Mouse (Mus musculus) large intestine, adult 2 months (tissue): Measurements from ENCODE around the gene Mgat5. TPM values are rescaled to one million over a fixed set of nuclear protein-coding genes. Genes with fewer than 3 reads are reported as not detected.
A peak's percentile ranks its signal among the peaks of the same experiment; 100 is the strongest.

ENCODE experiments used
- DNase-seq: peaks from one replicate; pipeline ENCODE4 v3.0.0-alpha.2; 2012; ENCODE audit warnings: low read depth, low spot score
- WGBS: fragments of 180-500 bp; shearing (Covaris S2); methylation state at CpG from one replicate; pipeline ENCODE4 v1.1.7; 2018; 5-methylcytosine and 5-hydroxymethylcytosine counted together
- polyA plus RNA-seq: library from polyadenylated mRNA; depleted of rRNA; stranded (reverse); fragments of >200 nt; gene quantifications from 2 replicates; pipeline ENCODE4 v1.2.3, GENCODE M21; 2012; rRNA removed

Gene Mgat5
- polyA plus RNA-seq: 11.6 and 18.2 TPM in 2 replicates

DNA sequence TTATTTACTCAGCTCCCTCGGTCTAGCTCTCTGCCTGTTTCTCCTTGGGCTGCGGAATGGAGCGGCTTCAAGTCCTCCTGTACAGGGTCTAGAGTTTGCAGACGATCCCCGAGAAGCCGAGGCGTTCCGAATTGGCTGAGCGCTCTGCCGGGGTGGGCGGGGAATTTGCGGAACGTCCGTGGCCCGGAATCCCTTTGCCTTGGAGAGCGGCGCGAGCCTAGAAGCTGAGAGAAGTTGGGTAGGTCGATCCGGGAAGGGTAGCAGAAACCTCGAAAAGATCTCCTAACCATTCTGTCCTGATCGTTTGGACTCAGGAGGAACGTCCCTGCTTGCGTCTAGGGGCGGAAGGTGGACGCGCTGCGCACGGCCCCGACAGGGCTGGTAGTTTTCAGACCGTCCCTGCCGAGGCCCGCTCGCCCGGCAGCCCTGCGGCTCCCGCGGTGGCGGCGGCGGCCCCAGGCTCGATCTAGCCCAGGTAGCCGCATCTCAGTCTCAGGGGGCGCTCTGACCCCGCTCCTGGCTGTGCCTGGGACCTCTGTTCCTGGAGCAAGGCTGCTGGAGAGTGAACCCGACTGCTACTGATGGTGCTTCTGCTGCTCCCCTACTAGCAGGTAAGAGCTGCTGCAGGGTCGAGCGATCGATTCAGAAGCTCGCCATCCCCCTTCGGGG lies at the start of gene Mgat5:
Mgat5 (plus strand) TSS at position 199 of the 669 bp plus-strand sequence.
- under 1% methylated on average over 51 of the region's 51 CpGs for WGBS
- no peak for DNase-seq

DNA sequence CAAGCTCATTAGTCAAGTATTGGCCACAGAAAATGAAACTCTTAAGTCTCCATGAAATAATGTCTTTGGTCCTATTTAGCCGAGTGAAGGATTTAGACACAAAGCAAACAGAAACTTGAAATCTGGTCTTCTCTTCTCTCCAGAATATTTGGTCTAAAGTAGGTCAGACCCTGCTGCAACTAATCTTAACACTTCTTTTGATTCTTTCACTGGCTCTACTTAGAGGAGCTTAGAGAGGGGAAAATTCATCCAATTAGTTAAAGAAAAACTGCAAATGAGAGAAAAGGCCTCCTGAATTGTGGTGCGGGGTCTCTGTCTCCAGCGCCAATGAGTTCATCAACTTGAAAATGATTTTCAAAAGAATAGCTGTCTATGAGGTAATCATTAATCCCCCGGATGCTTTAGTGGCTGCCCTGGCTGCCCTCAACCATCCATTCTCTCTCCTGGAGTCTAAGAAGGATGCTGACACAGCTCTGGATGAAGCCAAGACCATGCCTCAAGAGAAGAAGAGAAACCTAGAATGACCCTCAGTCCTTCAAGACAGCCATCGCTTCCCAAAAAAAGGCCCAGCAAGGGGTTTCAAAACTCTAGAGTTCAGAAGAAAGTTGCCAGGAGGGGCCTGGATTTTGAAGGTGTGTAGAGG lies 44.6 kb upstream of the Mgat5 start:
- 83% methylated on average over 5 of the region's 5 CpGs for WGBS
- no peak for DNase-seq

DNA sequence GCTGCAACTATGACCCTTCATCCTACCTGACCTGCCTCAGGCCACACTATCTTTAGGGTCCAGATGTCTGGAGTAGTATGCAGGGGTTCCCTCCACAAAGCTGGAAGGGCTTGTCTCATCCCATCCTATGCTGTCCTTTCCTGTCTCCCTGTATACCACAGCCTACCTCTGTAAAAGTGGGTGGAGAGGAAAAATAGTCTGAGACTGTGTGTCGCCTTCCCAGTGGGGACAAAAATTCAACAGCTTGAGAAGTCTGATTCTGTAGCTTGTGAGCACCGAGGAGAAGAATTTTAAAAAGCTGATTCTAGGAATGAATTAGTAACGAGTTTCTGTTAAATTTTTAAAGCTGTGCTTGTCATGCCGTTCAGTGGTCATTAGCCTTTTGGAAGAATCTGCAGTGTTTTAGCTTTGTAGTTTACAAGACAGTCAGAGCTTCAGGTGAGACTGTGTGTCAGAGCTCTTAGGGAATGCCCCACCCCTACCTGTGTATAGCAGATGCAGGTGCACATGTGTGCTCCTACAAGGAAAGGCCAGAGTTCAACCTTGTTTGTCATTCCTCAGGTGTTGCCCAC lies 40.1 kb upstream of the Mgat5 start:
- 41% methylated on average over 4 of the region's 4 CpGs for WGBS
- DNase-seq: peak; percentile 21

GRCm38 (mm10) chr1:127166521-127166920 lies 38.3 kb upstream of the Mgat5 start:
- no peak for DNase-seq

- no peak for DNase-seq
- 97% methylated on average over 1 of the region's 1 CpGs for WGBS
Observed at GRCm38 (mm10) chr1:127167586-127167985, 37.2 kb upstream of the Mgat5 start.

DNA sequence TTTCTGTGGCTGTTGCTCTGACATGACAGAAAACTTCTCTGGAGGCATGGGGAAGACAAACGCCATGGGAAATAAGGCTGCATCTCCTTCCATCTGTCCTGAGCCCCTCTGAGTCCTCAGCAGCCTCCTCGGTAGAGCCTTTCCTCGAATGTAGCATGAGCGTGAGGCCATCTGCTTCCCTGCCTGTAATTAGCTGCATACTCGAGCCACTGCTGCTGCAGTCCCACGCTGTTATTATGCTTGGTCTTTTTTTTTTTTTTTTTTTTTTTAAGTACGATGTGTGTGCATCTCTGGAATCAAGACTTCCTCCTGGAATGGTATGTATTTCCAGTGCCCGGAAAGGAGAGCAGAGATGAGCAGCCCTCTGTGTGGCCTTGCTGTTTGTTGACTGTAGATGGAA lies 36.6 kb upstream of the Mgat5 start:
- WGBS: 65% methylated on average over 8 of the region's 8 CpGs
- no peak for DNase-seq

- DNase-seq: no peak
- 85% methylated on average over 8 of the region's 8 CpGs for WGBS
Observed at GRCm38 (mm10) chr1:127169516-127169915, 35.3 kb upstream of the Mgat5 start.

GRCm38 (mm10) chr1:127171361-127171760 lies 33.5 kb upstream of the Mgat5 start:
- no peak for DNase-seq
- WGBS: 73% methylated on average over 7 of the region's 7 CpGs

DNA sequence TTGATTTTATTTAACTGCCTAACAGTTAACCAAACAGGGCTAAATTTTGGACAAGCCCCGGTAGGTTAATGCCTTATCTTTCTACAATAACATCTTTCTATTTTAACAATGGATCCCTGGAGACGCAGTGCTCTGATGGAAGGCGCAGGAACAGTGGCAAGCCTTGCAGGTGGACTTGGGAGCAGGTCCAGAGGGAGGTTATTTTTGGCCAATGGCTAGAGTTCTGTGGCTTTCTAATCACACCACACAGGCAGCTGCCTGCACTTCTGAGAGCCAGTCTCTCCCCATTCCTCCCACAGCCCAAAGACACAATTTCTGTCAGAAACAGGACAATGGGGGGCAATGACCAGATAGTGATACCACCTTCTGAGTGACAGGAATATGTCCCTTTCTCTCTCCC lies 31.4 kb upstream of the Mgat5 start:
- 85% methylated on average over 3 of the region's 3 CpGs for WGBS
- no peak for DNase-seq

DNA sequence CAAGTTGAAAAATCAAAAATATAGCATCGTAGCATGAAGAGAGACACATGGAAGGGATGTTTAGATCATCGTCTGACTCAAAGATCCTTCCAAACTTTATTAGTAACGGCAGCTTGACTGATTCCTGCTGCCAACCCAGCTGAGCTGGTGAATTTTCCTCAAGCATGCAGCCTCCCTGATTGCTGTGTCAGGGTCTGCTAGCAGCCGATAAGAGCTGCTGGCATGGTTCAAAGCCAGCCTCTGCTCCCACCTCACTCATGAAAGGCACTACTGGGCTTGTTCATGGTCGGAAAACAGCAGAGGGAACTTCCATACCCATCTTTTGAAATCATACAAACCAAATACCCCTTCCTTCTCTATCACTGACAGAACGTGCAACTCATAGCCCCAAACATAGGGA lies 12.4 kb upstream of the Mgat5 start:
- WGBS: 76% methylated on average over 6 of the region's 6 CpGs
- DNase-seq: no peak

DNA sequence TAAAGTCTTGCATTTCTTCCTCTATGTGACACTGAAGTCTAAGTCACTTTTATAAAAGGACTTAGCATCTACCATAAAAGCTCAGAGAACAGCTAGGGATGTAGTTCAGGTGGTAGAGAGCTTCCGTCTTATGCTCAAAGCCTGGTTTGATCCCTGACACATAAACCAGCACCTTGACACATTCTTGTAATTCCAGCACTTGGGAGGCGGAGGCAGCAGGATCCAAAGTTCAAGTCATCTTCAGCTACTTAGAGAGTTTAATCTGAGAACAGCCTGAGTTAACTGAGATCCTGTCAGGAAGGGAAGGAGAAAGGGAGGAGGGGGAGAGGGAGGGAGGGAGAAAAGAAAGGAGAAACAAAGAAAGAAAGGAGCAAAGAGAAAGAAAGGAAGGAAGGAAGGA lies 5.6 kb upstream of the Mgat5 start:
- DNase-seq: no peak
- 71% methylated on average over 2 of the region's 2 CpGs for WGBS

GRCm38 (mm10) chr1:127202360-127202759 lies 2.5 kb upstream of the Mgat5 start:
- 33% methylated on average over 4 of the region's 4 CpGs for WGBS
- DNase-seq: no peak

DNA sequence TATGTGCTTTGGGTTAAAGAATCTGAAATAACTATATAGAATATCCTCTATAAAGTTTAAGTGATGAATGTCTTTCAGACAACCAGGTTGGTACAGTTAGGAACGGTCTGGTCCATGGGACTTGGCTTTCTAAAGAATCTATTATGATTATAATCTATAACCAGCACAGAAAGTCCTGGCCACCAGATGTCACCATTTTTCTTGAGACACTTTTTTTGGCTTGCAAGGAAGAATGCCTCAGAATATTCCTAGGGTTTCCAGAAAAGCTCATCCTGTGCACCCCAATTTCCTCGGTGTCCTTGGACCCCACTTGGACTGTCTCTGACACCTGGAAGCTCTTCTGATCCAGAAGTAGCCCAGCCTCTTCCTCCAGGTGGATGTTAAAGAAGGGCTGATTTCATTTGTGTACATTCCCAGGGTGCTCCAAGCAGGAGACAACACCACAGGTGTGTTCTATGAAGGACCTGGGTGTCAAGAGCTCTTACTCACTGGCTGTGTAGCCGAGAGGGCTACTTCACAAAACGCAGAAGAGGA lies 1.5 kb upstream of the Mgat5 start:
- no peak for DNase-seq
- WGBS: 9% methylated on average over 4 of the region's 4 CpGs

GRCm38 (mm10) chr1:127205501-127206019 lies 745 bp downstream of the Mgat5 start:
- DNase-seq: no peak
- under 1% methylated on average over 24 of the region's 24 CpGs for WGBS

DNA sequence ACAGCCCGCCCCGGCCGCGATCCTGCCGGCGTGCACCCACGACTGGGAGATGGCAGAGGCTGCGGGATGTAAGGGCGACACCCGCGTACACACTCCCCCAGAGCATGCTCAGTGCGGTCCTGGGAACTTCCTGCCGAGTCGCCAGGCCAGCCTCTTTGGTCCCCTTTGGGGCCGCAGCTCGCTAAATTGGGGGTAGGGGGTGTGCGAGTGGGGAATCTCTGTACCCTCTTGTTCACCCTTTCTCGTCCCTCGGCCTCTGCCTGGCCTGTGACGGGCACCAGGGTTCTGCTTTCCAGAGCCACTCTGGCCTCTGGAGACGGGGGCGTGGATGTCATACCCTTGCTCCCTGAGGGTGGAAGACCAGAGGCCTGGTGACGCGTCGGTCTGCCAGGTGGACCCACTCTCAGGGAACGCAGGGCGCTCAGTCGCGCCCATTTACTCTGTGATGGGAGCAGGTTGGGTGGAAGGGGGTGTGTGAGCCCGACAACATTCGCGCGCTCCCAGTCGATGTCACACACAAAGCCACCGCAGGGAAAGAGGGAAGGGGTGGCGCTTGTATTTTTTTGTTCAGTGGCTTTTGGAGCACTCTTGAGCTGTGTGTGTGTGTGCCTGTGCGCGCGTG lies 1.3 kb downstream of the Mgat5 start:
- 1% methylated on average over 39 of the region's 39 CpGs for WGBS
- no peak for DNase-seq

GRCm38 (mm10) chr1:127206881-127207555 lies 2.2 kb downstream of the Mgat5 start:
- 27% methylated on average over 11 of the region's 11 CpGs for WGBS
- no peak for DNase-seq

DNA sequence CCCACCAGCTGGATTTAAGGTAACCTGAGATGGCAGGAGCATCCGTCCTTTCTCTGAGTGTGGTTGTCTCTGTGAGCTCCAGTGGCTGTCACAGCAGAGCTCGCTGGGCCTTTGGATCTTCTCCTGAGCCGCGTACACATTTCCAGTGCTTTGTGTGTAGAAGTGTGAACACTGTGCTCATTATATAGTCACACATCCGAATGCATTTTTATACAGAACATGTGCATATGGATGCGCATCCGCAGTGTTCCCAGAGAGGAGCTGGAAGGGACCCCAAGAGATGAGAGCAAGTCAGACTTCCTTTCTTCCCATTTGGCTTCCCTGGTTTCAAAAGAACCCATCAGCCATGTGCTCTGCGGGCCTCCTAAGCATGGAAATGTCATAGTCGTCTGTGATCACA lies 3.4 kb downstream of the Mgat5 start:
- WGBS: 84% methylated on average over 9 of the region's 9 CpGs
- no peak for DNase-seq

GRCm38 (mm10) chr1:127212812-127213211 lies 8.0 kb downstream of the Mgat5 start:
- 33% methylated on average over 1 of the region's 1 CpGs for WGBS

DNA sequence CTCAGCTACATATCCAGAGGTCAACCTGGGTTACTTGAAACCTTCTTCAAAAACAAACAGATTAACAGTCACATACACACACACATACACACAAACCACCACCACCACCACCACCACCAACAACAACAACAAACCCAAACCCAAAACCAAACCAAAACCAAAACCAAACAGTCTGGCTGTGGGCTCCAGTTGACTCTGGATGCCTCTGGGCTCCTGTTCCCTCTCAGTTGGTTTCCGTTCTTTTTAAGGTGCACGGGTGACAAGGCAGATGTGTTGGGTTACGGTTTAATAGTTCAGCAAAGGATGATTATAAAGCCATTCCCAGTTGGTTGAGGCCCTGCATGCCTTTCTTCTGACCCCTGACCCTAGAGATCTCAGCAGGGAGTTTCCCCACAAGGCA lies 8.6 kb downstream of the Mgat5 start:
- 18% methylated on average over 3 of the region's 3 CpGs for WGBS
- no peak for DNase-seq

More at GRCm38 (mm10) chr1:127212812-127213211, 8.0 kb downstream of the Mgat5 start:
- no peak for DNase-seq
